Mouse (Mus musculus): ENCODE measurements around the gene Sema5b. TPM values are rescaled to one million over a fixed set of nuclear protein-coding genes. Genes with fewer than 3 reads are reported as not detected.

Sema5b gene
- polyA plus RNA-seq, 1 experiment from 2014 or later, result 0.21 TPM

DNA sequence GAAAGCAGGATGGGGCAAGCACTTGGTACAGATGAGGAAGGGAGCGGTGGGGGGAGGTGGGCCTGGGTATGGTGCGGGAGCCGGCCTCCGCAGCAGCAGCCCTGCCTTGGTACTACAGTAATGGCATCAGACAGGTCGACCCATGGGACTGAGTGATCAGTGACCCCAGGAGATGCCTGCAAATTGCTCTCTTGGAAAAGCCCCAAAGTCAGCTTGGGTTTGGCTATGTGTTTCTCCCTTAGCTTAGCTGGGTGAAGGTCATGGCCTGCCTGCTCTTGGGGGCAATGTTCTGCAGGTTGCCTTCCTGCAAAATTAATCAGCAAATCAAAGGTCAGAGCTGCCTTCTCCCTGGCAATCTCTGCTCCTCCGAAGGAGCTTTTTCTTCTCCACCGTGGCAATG, 21.7 kb upstream of the Sema5b start:
- no peaks in the 10 kb centered on the region for H3K9me3 ChIP-seq (replicated peaks)
- H3K4me2 ChIP-seq, result no peak overlapping the region
- WGBS (ENCODE audit: insufficient replicate concordance), result 45% methylated on average over 7 of the region's 7 CpGs

DNA sequence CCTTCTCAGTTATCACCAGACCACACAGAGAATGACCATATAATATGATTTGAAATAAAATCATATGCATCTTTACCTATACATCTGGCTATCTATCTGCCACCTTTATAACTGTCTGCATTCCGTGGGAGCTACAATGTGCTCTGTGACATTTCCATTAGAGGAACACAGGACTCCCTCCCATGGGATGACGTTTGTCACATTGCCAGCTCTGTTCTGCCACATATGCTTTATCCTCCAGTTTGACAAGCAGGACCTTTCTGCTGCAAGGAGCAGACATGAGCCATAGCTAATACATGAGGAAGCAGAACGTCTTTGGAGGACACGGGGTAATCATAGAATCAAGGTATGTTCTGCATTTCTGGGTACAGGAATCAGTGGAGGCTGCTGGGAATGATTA, 16.7 kb upstream of the Sema5b start:
- no peaks in the 10 kb centered on the region for H3K9me3 ChIP-seq (replicated peaks)
- WGBS (ENCODE audit: insufficient replicate concordance), result 49% methylated on average over 4 of the region's 4 CpGs
- H3K4me3 ChIP-seq (replicated peaks), result no peak overlapping the region
- no peak for ATAC-seq (ENCODE audit: insufficient read depth)
- no peaks in the 10 kb centered on the region for H3K27me3 ChIP-seq
- H3K36me3 ChIP-seq (replicated peaks), result no peaks in the 10 kb centered on the region
- no peak overlapping the region for H3K27ac ChIP-seq (replicated peaks)
- no peaks in the 10 kb centered on the region for H3K4me1 ChIP-seq (replicated peaks)
- H3K9ac ChIP-seq, result no peak overlapping the region
- H3K4me2 ChIP-seq, result no peak overlapping the region

More for the DNA sequence above, 21.7 kb upstream of the Sema5b start:
- Histone ChIP-seq H3K4me1 (replicated peaks) (no peaks in the 10 kb centered on the region), H3K27me3 (peaks cover 7% of the 10 kb centered on the region; the same call in 1 of the 2 replicates), H3K27ac (replicated peaks) (no peak overlapping the region), H3K9ac (no peak overlapping the region), H3K4me3 (replicated peaks) (no peak overlapping the region), H3K36me3 (replicated peaks) (no peaks in the 10 kb centered on the region)
- no peak for ATAC-seq (ENCODE audit: insufficient read depth)

DNA sequence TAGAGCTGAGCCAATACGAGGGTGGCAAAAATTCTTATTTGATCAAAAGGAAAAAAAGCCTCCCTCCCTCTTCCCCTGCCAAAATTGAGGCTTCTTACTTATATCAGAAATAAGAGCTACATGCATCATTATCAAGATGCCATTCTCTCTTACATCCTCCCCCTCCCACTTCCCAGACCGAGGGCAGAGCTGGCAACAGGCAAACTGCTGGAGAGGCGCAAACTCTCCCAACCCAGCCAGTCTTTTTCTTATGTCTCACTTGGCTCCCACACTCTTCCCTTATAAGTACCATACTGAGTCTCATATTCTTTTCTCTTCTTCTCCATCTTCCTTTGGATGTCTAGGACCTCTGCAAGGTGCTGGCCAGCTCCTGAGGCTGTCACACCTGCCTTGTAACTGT, 6.3 kb upstream of the Sema5b start:
- Histone ChIP-seq H3K9me3 (replicated peaks) (no peaks in the 10 kb centered on the region), H3K4me3 (replicated peaks) (no peak overlapping the region), H3K4me2 (no peak overlapping the region), H3K9ac (no peak overlapping the region), H3K27me3 (peaks cover 39% of the 10 kb centered on the region), H3K36me3 (replicated peaks) (no peaks in the 10 kb centered on the region), H3K27ac (replicated peaks) (no peak overlapping the region), H3K4me1 (replicated peaks) (no peaks in the 10 kb centered on the region)
- 56% methylated on average over 3 of the region's 3 CpGs for WGBS (ENCODE audit: insufficient replicate concordance)
- no peak for ATAC-seq (ENCODE audit: insufficient read depth)

DNA sequence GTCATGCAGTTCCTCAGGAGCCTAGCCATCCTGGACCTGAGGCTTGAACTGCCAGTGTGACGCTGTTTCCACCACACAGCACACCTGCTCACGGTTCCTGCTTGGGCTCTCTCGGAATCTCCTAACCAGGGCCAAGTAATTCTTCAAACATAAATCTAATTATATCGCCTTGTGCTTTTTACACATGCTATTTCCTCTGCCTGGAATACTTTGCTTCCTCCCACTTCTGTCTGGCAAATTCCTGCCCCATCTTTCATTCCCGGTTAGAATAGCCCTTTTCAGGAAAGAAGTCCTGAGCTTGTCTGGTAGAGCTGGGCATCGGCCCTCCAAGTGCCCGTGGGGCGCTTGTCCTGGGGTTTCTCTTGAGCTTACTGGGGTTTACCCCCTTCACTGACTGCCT, 3.3 kb upstream of the Sema5b start:
- no peak for ATAC-seq (ENCODE audit: insufficient read depth)

DNA sequence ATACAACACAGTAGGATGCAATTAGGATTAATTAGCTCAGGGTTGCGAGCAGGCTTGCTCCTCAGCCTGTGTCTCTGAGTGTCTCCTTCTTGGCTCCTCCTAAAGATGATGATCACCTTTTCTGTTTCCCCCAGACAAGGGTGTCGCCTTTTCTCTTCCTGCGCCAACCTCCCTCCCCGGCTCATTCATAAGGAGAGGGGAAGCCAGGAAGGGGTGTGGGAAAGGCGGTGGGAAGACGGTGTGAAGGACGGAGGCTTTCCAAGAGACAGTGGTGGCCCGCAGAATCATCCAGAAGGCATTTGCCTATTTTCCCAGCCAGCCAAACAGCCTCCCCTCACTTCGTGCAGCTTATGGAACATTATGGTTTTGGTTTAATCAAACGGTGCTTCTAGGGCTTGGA, 1.9 kb upstream of the Sema5b start:
- no peaks in the 10 kb centered on the region for H3K36me3 ChIP-seq (replicated peaks)
- no peak overlapping the region for H3K9ac ChIP-seq
- WGBS (ENCODE audit: insufficient replicate concordance), result 26% methylated on average over 10 of the region's 10 CpGs
- no peaks in the 10 kb centered on the region for H3K9me3 ChIP-seq (replicated peaks)
- H3K4me1 ChIP-seq (replicated peaks), result no peaks in the 10 kb centered on the region
- peaks cover 74% of the 10 kb centered on the region for H3K27me3 ChIP-seq
- ATAC-seq (ENCODE audit: insufficient read depth), result no peak
- no peak overlapping the region for H3K4me3 ChIP-seq (replicated peaks)
- H3K27ac ChIP-seq (replicated peaks), result no peak overlapping the region
- no peak overlapping the region for H3K4me2 ChIP-seq

More for the DNA sequence above, 3.3 kb upstream of the Sema5b start:
- Histone ChIP-seq H3K27me3 (peaks cover 61% of the 10 kb centered on the region), H3K9ac (no peak overlapping the region), H3K4me3 (replicated peaks) (no peak overlapping the region), H3K4me2 (no peak overlapping the region), H3K27ac (replicated peaks) (no peak overlapping the region), H3K36me3 (replicated peaks) (no peaks in the 10 kb centered on the region), H3K9me3 (replicated peaks) (no peaks in the 10 kb centered on the region), H3K4me1 (replicated peaks) (no peaks in the 10 kb centered on the region)
- WGBS (ENCODE audit: insufficient replicate concordance), result 57% methylated on average over 8 of the region's 8 CpGs

DNA sequence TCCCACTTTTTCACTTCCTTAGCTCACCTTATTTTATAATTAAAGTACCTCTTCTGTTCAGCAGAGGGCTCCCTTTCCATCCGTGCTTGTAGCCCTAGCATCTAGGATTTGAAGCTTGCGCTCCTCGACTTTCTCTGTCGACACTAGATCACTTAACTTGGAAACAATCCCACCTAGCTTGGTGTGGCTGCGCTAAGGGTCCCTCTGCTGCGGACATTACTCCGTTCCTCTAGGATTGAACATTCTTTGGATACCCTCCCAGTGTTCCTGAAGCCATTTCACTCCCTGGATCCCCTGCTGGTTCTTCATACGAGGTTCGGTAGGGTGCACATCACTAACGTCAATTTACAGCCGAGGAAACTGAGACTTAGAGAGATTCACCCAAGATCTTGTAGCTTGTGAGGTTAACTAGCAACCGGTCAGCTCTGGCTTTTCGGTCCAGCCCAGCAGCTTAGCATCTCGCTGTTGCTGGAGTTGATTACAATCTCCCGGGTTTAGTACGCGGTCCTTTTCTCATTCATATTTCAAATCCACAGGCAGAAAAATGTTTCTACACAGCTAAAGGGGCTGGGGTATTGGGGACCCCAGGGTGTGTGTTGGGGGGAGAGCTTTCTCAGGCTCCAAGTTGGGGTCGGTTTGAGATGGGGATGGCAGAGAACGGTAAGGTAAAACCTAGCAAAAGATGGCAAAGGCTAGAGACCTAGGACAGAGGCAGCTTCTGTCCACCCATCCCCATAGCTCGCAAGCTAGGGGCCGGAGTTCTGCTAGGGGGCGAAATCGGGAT, 420 bp upstream of the Sema5b start:
- Histone ChIP-seq H3K9ac (no peak overlapping the region), H3K4me1 (replicated peaks) (no peaks in the 10 kb centered on the region), H3K27me3 (peaks cover 83% of the 10 kb centered on the region), H3K36me3 (replicated peaks) (no peaks in the 10 kb centered on the region), H3K27ac (replicated peaks) (no peak overlapping the region), H3K4me2 (peak overlapping the region; percentile 60), H3K4me3 (replicated peaks) (peak overlapping the region; percentile 42), H3K9me3 (replicated peaks) (no peaks in the 10 kb centered on the region)
- ATAC-seq (ENCODE audit: insufficient read depth), result no peak
- WGBS (ENCODE audit: insufficient replicate concordance), result 2% methylated on average over 23 of the region's 23 CpGs

DNA sequence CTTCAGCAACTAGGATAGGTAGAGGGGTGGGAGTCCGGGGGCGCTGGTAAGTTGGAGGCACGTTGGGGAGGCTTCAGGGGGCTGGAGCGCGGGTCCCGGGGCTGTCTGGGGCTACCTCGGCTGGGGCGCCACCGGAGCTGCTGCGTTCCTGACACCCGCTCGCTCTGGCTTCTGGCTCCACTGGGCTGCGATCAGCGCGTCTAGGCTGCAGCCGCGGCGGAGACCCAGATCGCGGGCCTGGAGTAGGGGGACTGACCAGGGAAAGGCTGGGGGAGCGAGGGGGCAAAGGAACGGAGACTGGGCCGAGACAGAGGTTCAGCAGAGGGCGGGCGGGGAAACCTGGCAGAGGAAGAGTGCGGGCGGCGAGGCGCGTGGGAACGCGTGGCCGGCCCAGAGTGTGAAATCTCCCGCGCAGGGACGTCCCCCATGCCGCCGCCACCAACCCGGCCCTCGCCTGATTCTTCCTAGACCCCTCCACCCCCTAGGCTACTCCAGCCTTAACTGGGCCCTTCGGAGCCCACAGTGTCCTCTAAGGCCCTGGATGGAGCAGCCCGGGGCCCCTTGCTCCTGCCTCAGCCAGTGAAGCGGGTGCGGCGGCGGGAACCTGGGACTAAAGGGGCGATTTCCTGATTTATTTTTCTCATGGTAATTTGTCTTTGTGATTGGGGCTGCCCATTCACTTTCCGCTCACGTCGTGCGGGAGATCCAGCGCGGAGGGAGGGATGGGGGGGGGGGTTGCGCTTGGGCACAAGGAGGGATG, 896 bp downstream of the Sema5b start:
- WGBS (ENCODE audit: insufficient replicate concordance), result 1% methylated on average over 54 of the region's 54 CpGs
- Histone ChIP-seq H3K9ac (no peak overlapping the region), H3K4me2 (peak overlapping the region; percentile 60), H3K4me3 (replicated peaks) (peak overlapping the region; percentile 42), H3K9me3 (replicated peaks) (no peaks in the 10 kb centered on the region), H3K27me3 (peaks cover 90% of the 10 kb centered on the region), H3K4me1 (replicated peaks) (no peaks in the 10 kb centered on the region), H3K36me3 (replicated peaks) (no peaks in the 10 kb centered on the region), H3K27ac (replicated peaks) (no peak overlapping the region)
- ATAC-seq (ENCODE audit: insufficient read depth), result no peak

DNA sequence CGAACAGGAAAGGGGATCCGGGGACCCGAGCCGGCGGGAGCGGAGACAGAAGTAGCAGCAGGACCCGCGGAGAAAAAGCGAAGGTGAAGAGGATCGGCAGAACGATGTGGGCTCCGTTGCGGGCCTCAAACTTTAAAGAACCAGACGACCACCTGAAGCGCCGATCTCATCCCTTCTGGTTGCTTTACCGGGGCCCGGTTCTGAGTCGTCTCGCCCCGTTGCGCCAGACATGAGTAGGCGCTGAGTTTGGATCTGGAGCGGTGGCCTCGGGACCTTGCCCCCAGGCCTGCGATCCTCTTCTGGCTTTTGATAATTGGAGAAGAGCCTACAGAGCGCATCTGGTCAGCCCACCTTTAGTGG, 1.5 kb downstream of the Sema5b start:
- 2% methylated on average over 27 of the region's 27 CpGs for WGBS (ENCODE audit: insufficient replicate concordance)
- Histone ChIP-seq H3K4me1 (replicated peaks) (no peaks in the 10 kb centered on the region), H3K27ac (replicated peaks) (no peak overlapping the region), H3K36me3 (replicated peaks) (no peaks in the 10 kb centered on the region), H3K27me3 (peaks cover 85% of the 10 kb centered on the region), H3K4me2 (peak overlapping the region; percentile 60), H3K9ac (no peak overlapping the region), H3K9me3 (replicated peaks) (no peaks in the 10 kb centered on the region), H3K4me3 (replicated peaks) (0 out of 2 replicates have a peak overlapping the region, but pooled peaks have one; percentile 42)
- no peak for ATAC-seq (ENCODE audit: insufficient read depth)

DNA sequence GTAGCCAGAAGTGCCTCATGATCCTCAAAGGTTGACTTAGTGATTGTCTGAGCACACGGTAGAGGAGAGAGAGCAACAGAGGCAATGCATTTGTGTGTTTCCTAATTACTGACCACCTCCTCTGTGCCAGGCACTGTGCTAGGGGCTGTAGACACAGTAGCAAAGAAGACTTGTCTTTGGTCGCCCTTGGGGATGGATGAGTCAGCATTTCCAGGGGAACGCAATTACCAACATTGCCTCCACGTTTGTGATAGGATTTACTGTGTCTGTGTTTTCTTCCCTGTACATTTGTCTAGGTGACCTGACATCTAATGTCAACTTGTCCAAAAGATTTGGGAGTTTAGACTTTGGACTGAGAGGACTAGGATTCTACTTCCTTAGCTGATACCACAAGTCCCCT, 4.8 kb downstream of the Sema5b start:
- Histone ChIP-seq H3K4me1 (replicated peaks) (no peaks in the 10 kb centered on the region), H3K36me3 (replicated peaks) (no peaks in the 10 kb centered on the region), H3K27ac (replicated peaks) (no peak overlapping the region), H3K4me2 (no peak overlapping the region), H3K27me3 (peaks cover 52% of the 10 kb centered on the region), H3K9me3 (replicated peaks) (no peaks in the 10 kb centered on the region), H3K9ac (no peak overlapping the region), H3K4me3 (replicated peaks) (no peak overlapping the region)
- WGBS (ENCODE audit: insufficient replicate concordance), result 43% methylated on average over 4 of the region's 4 CpGs
- no peak for ATAC-seq (ENCODE audit: insufficient read depth)

DNA sequence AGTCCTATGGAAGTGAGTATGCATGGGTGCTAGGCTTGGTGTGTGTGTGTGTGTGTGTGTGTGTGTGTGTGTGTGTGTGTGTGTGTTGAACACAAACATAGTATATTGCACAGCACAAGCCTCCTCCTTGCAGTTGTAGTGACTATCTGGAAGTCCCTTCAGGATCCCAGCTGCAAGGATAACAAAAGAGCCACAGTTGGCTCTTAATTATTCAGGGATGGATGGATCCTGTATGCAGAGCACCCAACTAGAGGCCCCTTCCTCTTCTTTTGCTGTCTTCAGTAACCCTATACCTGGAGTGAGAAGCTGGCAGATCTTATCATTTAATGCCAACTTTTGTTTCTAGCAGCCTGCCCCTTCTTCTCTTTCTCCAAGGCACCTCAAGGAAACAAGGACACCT, 7.0 kb downstream of the Sema5b start:
- Histone ChIP-seq H3K27ac (replicated peaks) (no peak overlapping the region), H3K9ac (no peak overlapping the region), H3K9me3 (replicated peaks) (no peaks in the 10 kb centered on the region), H3K4me1 (replicated peaks) (no peaks in the 10 kb centered on the region), H3K36me3 (replicated peaks) (no peaks in the 10 kb centered on the region), H3K4me2 (no peak overlapping the region), H3K4me3 (replicated peaks) (no peak overlapping the region), H3K27me3 (peaks cover 29% of the 10 kb centered on the region)
- ATAC-seq (ENCODE audit: insufficient read depth), result no peak

DNA sequence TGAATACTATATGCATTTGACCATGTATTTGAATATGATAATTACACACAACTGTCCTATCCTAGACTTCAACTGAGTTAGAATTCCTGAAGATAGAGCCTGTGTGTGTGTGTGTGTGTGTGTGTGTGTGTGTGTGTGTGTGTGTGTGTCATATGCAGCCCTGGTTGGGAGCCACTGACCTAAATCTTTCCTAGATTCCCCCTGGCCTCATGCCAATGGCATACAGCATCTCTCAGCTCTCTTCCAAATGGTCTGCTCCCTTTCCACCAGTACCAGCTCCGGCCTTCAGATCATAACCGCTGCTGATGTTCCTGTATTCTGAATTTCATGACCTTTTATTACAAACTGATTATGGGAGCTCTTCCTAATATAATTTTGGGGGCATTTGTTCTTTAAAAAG, 8.4 kb downstream of the Sema5b start:
- Histone ChIP-seq H3K9ac (no peak overlapping the region), H3K4me3 (replicated peaks) (no peak overlapping the region), H3K4me1 (replicated peaks) (no peaks in the 10 kb centered on the region), H3K9me3 (replicated peaks) (no peaks in the 10 kb centered on the region), H3K36me3 (replicated peaks) (no peaks in the 10 kb centered on the region), H3K27me3 (peaks cover 17% of the 10 kb centered on the region), H3K4me2 (no peak overlapping the region), H3K27ac (replicated peaks) (no peak overlapping the region)
- WGBS (ENCODE audit: insufficient replicate concordance), result 79% methylated on average over 2 of the region's 2 CpGs
- no peak for ATAC-seq (ENCODE audit: insufficient read depth)

Data from liver, embryonic 15.5 days (tissue).